Mouse (Mus musculus) kidney, postnatal 14 days (tissue): ENCODE measurements around the gene Tdrkh.
A peak's percentile ranks its signal among the peaks of the same experiment; 100 is the strongest.

ENCODE experiments used
- DNase-seq: peaks from one replicate; pipeline ENCODE4 v3.0.0; 2022; ENCODE audit warnings: mixed read lengths

The Tdrkh gene

GRCm38 (mm10) chr3:94389420-94389819 lies 23.7 kb upstream of the Tdrkh start:
- no peak for DNase-seq

GRCm38 (mm10) chr3:94391001-94391400 lies 22.1 kb upstream of the Tdrkh start:
- DNase-seq = no peak

- no peak for DNase-seq
Observed at GRCm38 (mm10) chr3:94392128-94392527, 20.9 kb upstream of the Tdrkh start.

- no peak for DNase-seq
Observed at GRCm38 (mm10) chr3:94393049-94393448, 20.0 kb upstream of the Tdrkh start.

- no peak for DNase-seq
Observed at GRCm38 (mm10) chr3:94396336-94396735, 16.7 kb upstream of the Tdrkh start.

GRCm38 (mm10) chr3:94396851-94397250 lies 16.2 kb upstream of the Tdrkh start:
- DNase-seq = no peak

- DNase-seq = no peak
Observed at GRCm38 (mm10) chr3:94398217-94398616, 14.9 kb upstream of the Tdrkh start, which contains the start of gene Lingo4. Gene Lingo4 (plus strand): TSS chr3:94398517.

- DNase-seq = peak; percentile 31
Observed at GRCm38 (mm10) chr3:94398943-94399481, 14.1 kb upstream of the Tdrkh start.

- no peak for DNase-seq
Observed at GRCm38 (mm10) chr3:94399663-94400310, 13.3 kb upstream of the Tdrkh start.

GRCm38 (mm10) chr3:94402451-94402850 lies 10.6 kb upstream of the Tdrkh start:
- DNase-seq = no peak

- DNase-seq = no peak
Observed at GRCm38 (mm10) chr3:94404366-94405054, 8.6 kb upstream of the Tdrkh start.

- DNase-seq = no peak
Observed at GRCm38 (mm10) chr3:94405561-94405960, 7.5 kb upstream of the Tdrkh start.

- no peak for DNase-seq
Observed at GRCm38 (mm10) chr3:94412530-94412929, 543 bp upstream of the Tdrkh start.

GRCm38 (mm10) chr3:94430980-94431379 lies 17.9 kb downstream of the Tdrkh start:
- no peak for DNase-seq

- no peak for DNase-seq
Observed at GRCm38 (mm10) chr3:94434305-94434704, 21.2 kb downstream of the Tdrkh start.

GRCm38 (mm10) chr3:94436420-94436819 lies 23.3 kb downstream of the Tdrkh start:
- no peak for DNase-seq

- DNase-seq = peak; percentile 17
Observed at GRCm38 (mm10) chr3:94441182-94441581, 28.1 kb downstream of the Tdrkh start.

GRCm38 (mm10) chr3:94442951-94443596 lies 30.0 kb downstream of the Tdrkh start, which contains the start of gene Mrpl9:
Gene Mrpl9 (plus strand): TSS chr3:94443318.
- peak; percentile 96 for DNase-seq

- no peak for DNase-seq
Observed at GRCm38 (mm10) chr3:94443597-94443964, 30.5 kb downstream of the Tdrkh start, which contains the start of gene Oaz3. Gene Oaz3 (minus strand): TSS chr3:94443915.

- DNase-seq = no peak
Observed at GRCm38 (mm10) chr3:94449377-94449776, 36.3 kb downstream of the Tdrkh start.

GRCm38 (mm10) chr3:94456529-94457000 lies 43.5 kb downstream of the Tdrkh start:
- peak; percentile 89 for DNase-seq

GRCm38 (mm10) chr3:94457055-94457454 lies 44.0 kb downstream of the Tdrkh start:
- DNase-seq = no peak

- DNase-seq = no peak
Observed at GRCm38 (mm10) chr3:94459834-94460233, 46.8 kb downstream of the Tdrkh start.
